Mouse (Mus musculus): ENCODE data around the gene Olfr1491. TPM values are rescaled to one million over a fixed set of nuclear protein-coding genes. Genes with fewer than 3 reads are reported as not detected.

Gene Olfr1491
- not detected for total RNA-seq (2021)
- long read RNA-seq, experiment 1: 0 reads
- long read RNA-seq, experiment 2: 0 reads

DNA sequence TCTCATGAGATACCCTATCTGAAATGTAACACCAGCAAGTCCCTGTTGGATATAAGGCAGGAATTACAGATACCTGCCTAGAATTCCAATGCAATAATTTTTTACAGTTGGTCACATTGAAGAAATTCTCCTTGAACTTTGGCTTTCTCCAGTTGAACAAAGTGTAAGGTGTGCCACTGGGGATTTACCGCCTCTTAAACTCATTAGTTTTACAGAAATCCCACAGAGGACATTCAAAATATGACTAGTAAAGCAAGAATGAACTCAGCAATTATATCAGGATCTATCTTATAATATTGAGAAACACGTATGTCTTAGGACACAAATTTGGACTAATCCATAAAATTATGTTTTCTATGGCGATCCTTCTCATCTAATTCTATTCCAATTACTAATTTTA is at the start of gene Olfr1491:
TSS of gene Olfr1491 (plus strand) at position 301 of the 400 bp plus-strand sequence.
- intact Hi-C loops (cut with DNase I): no loop called here
- DNase-seq: no peak

DNA sequence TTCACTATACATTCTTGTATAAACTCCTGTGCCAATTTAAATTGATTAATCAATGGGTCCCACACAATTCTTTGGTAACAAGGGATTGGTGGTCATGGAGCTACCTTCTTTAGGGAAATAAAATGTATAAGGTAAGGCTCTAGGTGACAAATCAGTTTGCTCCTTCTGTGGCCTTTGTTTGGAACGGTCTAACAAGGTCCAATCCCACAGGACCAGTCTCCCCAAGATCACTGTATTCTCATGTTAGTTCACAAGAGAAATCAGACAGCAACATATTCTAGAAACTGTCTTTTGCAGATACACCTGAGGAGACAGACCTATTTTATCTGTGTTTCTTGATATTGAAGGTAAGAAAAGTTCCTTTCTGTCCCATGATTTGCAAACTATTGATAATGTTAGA is 46.3 kb upstream of the Olfr1491 start, which contains the start of gene Olfr1490:
TSS of gene Olfr1490 (plus strand) at position 301 of the 400 bp plus-strand sequence.
- DNase-seq: no peak
- intact Hi-C loops (cut with DNase I): no loop called here

DNA sequence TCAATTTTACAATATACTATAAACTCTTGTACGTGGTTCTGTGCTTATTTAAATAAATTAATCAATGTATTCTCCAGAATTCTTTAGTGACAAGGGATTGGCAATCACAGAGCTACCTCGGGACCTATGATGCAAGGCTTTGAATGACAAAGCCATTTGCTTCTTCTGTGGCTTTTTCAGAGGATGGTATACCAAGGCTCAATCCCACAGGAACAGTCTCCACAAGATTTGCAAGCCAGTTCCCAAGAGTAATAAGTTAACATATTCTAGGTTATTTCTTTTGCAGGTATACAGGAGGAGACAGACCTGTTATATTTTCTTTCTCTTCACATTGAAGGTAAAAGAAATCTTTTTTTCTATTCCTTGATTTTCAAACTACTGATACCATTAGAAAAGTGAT is 25.9 kb downstream of the Olfr1491 start, which contains the start of gene Olfr1493-ps1:
TSS of gene Olfr1493-ps1 (plus strand) at position 301 of the 400 bp plus-strand sequence.
- intact Hi-C loops (cut with DNase I): no loop called here
- no peak for DNase-seq

DNA sequence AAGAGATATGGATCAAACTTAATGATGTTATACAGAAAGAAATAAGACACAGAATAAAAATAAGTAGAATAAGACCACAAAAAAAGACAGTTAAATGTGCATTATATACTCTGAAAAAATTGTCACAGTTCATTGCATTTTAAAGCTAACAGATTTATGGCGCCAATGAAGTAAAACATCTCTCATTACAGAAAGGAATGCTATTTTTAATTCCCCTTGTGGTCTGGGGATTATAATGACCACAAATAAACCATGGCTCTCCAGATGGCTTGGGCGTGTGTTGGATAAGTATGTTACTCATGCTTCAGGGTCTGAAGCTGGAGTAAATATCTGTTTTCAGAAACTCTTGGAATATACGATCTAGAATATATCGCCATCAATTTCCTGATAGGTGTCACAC is 42.4 kb downstream of the Olfr1491 start, which contains the start of gene Olfr1494:
TSS of gene Olfr1494 (plus strand) at position 301 of the 400 bp plus-strand sequence.
- intact Hi-C loops (cut with DNase I): no loop called here
- DNase-seq: no peak

DNA sequence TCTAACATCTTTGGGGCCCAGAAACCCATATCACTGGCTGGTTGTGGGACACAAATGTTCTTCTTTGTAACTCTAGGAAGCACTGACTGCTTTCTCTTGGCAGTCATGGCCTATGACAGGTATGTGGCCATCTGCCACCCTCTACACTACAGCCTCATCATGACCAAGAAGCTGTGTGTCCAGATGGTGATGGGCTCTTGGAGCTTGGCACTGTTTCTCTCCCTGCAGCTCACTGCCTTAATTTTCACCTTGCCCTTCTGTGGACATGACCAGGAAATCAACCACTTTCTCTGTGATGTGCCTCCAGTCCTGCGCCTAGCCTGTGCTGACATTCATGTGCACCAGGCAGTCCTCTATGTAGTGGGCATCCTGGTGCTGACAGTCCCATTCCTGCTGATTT is 52.3 kb downstream of the Olfr1491 start:
- no peak for DNase-seq
- intact Hi-C loops (cut with DNase I): no loop called here

Other genes with a start within 250 kb of the Olfr1491 start
- gene Olfr1472, start 241.2 kb upstream of the Olfr1491 start, total RNA-seq (2021): not detected
- not detected for gene Olfr1474, start 227.7 kb upstream of the Olfr1491 start, total RNA-seq (2021)
- not detected for gene Olfr1475, start 217.1 kb upstream of the Olfr1491 start, total RNA-seq (2021)
- not detected for gene Olfr1477, start 196.7 kb upstream of the Olfr1491 start, total RNA-seq (2021)
- not detected for gene Olfr1480, start 169.4 kb upstream of the Olfr1491 start, total RNA-seq (2021)
- not detected for gene Olfr1484, start 113.8 kb upstream of the Olfr1491 start, total RNA-seq (2021)
- gene Olfr1487, start 79.9 kb upstream of the Olfr1491 start, total RNA-seq (2021): not detected
- gene Olfr1489, start 65.6 kb upstream of the Olfr1491 start, total RNA-seq (2021): not detected
- gene Olfr1490, start 46.2 kb upstream of the Olfr1491 start, total RNA-seq (2021): not detected
- not detected for gene Olfr1493-ps1, start 26.0 kb downstream of the Olfr1491 start, total RNA-seq (2021)
- gene Olfr1494, start 42.5 kb downstream of the Olfr1491 start, total RNA-seq (2021): not detected
- gene Olfr1495, start 67.3 kb downstream of the Olfr1491 start, total RNA-seq (2021): not detected
- gene Olfr1496, start 80.6 kb downstream of the Olfr1491 start, total RNA-seq (2021): not detected
- not detected for gene Olfr1497, start 100.9 kb downstream of the Olfr1491 start, total RNA-seq (2021)
- gene Olfr1499, start 122.2 kb downstream of the Olfr1491 start, total RNA-seq (2021): not detected
- not detected for gene Olfr1500, start 133.2 kb downstream of the Olfr1491 start, total RNA-seq (2021)
- gene Olfr1501, start 153.4 kb downstream of the Olfr1491 start, total RNA-seq (2021): not detected
- gene Olfr1502, start 164.5 kb downstream of the Olfr1491 start, total RNA-seq (2021): not detected
- not detected for gene Olfr1504, start 200.7 kb downstream of the Olfr1491 start, total RNA-seq (2021)
- gene Olfr1505, start 216.3 kb downstream of the Olfr1491 start, total RNA-seq (2021): not detected

Data from gastrocnemius, postnatal 36 days (tissue).